Mouse (Mus musculus) kidney, adult 2 months (tissue): ENCODE measurements around the gene Kcnh7.

Source experiments
- CTCF ChIP-seq: fragments of 200-500 bp; conservative IDR thresholded peaks from 2 replicates; pipeline ENCODE4 v1.5.1; 2011; ENCODE audit warnings: low read depth, mild to moderate bottlenecking, control low read depth, low read length, moderate library complexity, mixed read lengths; ENCODE audit not compliant: insufficient read depth, insufficient read length
- POLR2A ChIP-seq: fragments of 200-500 bp; IDR thresholded peaks from one replicate; pipeline ENCODE4 v1.6.1; 2011; ENCODE audit warnings: low read depth, low read length, control low read depth

DNA sequence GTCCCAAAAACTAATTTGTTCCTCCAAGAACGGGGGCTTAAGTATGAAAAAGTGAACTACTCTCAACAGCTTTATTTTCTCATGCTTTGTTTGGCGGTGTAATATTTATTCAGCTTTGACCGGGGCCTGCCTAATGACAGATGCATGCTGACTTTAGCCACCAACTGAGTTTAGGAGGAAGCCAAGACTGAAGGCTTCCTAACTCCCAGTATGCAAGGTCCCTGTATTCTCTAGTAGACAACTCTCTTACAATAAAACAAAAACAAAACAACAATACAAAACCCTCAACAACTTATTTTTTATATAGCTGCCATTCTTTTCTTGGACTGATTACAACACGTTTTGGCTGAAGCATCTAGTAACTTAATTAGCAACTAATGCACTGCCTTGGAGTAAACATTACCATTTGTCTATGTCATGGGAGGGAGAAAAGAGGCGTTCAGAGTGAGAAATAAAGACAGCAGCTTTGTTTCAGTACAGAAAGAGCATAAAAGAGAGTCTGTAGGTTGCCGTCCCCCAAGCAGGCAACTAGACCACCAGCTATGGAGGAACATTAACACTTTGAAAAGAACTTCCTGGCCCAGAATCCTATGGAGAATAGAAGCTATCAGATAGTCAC, 537.3 kb downstream of the Kcnh7 start:
- TF ChIP-seq CTCF = no peak
- no peak for TF ChIP-seq POLR2A
